Mouse (Mus musculus) mesoderm, embryonic 11.5 days (tissue): Measurements from ENCODE around the gene Dpyd.

ENCODE experiments used
- DNase-seq: peaks from one replicate; pipeline ENCODE4 v3.0.0-alpha.2; 2012; ENCODE audit warnings: low read depth, low spot score

Dpyd gene

GRCm38 (mm10) chr3:119095223-119095886, 533.4 kb downstream of the Dpyd start:
- peak; percentile 61 for DNase-seq

GRCm38 (mm10) chr3:119126003-119126402, 564.1 kb downstream of the Dpyd start:
- DNase-seq: no peak

- DNase-seq: no peak
Observed at GRCm38 (mm10) chr3:119128076-119128475, 566.1 kb downstream of the Dpyd start.

- no peak for DNase-seq
Observed at GRCm38 (mm10) chr3:119143034-119143433, 581.1 kb downstream of the Dpyd start.

- no peak for DNase-seq
Observed at GRCm38 (mm10) chr3:119144788-119145187, 582.9 kb downstream of the Dpyd start.

GRCm38 (mm10) chr3:119154604-119155444, 592.9 kb downstream of the Dpyd start:
- peak; percentile 61 for DNase-seq

- DNase-seq: no peak
Observed at GRCm38 (mm10) chr3:119158670-119159069, 596.7 kb downstream of the Dpyd start.

GRCm38 (mm10) chr3:119165691-119166090, 603.8 kb downstream of the Dpyd start:
- DNase-seq: no peak

- no peak for DNase-seq
Observed at GRCm38 (mm10) chr3:119168166-119168565, 606.2 kb downstream of the Dpyd start.

GRCm38 (mm10) chr3:119168661-119169060, 606.7 kb downstream of the Dpyd start:
- peak; percentile 33 for DNase-seq

- DNase-seq: no peak
Observed at GRCm38 (mm10) chr3:119183261-119183660, 621.3 kb downstream of the Dpyd start.

GRCm38 (mm10) chr3:119194071-119194470, 632.1 kb downstream of the Dpyd start:
- no peak for DNase-seq

- DNase-seq: no peak
Observed at GRCm38 (mm10) chr3:119195613-119196012, 633.7 kb downstream of the Dpyd start.

GRCm38 (mm10) chr3:119220763-119221412, 659.0 kb downstream of the Dpyd start:
- no peak for DNase-seq

- no peak for DNase-seq
Observed at GRCm38 (mm10) chr3:119243181-119243580, 681.3 kb downstream of the Dpyd start.

- no peak for DNase-seq
Observed at GRCm38 (mm10) chr3:119256516-119256915, 694.6 kb downstream of the Dpyd start.

GRCm38 (mm10) chr3:119275241-119275640, 713.3 kb downstream of the Dpyd start:
- DNase-seq: no peak

GRCm38 (mm10) chr3:119280671-119281070, 718.7 kb downstream of the Dpyd start:
- no peak for DNase-seq

GRCm38 (mm10) chr3:119314693-119315092, 752.8 kb downstream of the Dpyd start:
- DNase-seq: no peak

GRCm38 (mm10) chr3:119329063-119329462, 767.1 kb downstream of the Dpyd start:
- DNase-seq: no peak

- DNase-seq: no peak
Observed at GRCm38 (mm10) chr3:119333335-119334305, 771.7 kb downstream of the Dpyd start.
